Mouse (Mus musculus): ENCODE results near the gene Gm49342.
"Not testable (repeated sequence)": the region's sequence is repeated elsewhere in the genome, so short reads cannot be mapped to it uniquely, and the experiment has no call there.

Gm49342 gene

DNA sequence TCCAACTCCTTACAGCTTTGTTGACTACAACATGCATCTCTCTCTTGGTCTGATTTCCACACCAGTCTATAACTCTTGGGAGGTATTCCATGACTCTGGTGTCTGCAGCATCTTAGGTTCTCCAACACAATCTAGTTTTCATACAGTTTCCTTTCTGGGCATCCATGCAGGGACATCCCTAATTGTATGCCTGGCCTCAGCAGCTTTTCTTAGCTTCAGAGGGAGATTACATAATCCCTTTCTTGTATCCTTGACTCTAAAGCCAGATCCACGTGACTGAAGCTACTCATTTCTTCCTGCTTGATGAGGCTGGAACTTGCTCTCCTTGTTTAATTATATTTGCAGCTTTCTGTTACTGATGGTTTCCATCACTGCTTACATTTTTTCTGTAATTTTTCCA lies 7.7 kb upstream of the Gm49342 start:
- DNase-seq (ENCODE audit: low spot score): peak; percentile 2

DNA sequence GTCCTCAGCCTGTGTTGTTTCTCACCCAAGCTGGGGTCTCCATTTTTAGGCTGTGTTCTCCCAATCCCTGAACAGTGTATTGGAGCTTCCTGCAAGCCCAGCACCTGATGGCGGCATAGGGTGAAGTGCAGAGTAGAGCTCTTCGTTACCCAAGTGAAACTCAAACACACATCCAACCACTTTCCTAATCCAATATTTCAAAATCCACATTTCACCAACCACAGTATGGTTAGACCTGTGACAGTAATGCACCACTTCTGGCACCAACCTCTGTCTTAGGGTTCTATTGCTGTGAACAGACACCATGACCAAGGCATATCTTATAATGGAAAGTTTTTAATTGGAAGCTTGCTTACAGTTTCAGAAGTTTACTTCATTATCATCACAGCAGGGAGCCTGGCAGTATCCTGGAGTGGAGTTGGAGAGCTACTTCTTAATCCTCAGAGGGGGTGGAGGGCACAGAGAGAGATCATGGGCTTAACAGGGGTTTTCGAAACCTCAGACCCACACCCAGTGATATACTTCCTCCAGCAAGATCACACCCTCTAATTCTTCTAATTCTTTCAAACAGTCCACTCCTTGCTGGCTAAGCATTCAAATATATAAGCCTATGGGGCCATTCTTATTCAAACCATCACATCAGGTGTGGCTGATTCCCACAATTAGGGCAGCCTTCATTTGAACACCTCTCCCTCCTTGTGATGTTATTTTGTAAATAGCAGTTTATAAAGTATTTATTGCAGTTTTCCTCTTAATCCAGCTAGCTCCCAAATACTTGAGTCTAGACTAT lies 6.0 kb upstream of the Gm49342 start:
- no peak for DNase-seq (ENCODE audit: low spot score)

DNA sequence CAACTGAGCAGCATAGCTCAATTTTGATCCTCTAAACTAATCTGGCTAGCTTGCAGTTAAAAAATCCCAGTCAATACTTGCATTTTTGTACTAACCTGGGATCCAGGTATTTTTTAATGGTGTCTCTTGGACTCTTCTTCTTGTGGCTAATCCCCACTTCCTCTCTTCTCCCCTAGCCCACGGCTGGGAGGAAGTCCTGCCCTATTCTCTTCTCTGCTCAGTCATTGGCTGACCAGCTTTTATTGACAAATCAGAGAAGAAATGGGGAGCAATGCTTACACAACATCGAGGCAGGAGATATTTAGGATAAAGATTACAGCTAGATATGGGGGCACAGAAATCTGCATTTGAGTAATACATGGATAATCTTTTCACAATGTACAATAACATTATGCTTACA lies 5.4 kb upstream of the Gm49342 start:
- no peak for DNase-seq (ENCODE audit: low spot score)

DNA sequence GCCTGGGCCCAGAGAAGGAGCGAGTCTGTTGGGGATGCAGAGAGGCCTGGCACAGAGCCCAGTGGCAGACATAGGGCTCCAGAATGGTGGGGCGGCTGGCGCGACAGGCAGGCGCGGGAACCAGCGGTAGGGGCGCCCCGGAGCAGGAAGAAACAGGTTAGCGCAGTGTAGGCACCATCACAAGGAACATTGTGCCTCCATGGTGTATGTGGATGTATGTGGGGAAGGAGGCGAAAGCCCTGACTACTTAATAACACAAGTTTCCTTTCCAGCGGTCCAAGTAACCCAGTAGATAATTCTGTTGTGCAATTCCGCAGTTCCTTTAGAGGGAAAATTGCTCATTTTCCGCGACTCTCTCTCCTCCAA lies 334 bp downstream of the Gm49342 start:
- peak; percentile 60 for DNase-seq (ENCODE audit: low spot score)

DNA sequence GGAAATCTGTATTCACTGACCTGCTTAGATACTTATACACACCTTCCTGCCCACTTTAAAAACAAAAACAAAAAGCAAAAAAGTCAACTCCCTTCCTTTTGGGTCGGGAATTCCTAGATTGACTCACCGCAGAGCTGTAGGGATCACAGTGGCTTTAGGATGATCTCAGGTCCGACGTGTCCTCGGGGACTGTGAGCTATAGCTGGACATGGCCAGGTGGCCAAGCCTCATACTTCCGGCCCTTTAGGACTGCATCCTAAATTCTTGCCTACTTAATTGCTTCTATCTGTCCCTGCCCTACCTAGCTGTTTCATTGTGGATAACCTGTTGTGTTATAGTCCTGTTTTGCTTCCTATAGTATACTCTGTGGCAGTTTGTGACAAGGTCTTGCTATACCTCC lies 764 bp downstream of the Gm49342 start:
- DNase-seq (ENCODE audit: low spot score): not testable (repeated sequence)

DNA sequence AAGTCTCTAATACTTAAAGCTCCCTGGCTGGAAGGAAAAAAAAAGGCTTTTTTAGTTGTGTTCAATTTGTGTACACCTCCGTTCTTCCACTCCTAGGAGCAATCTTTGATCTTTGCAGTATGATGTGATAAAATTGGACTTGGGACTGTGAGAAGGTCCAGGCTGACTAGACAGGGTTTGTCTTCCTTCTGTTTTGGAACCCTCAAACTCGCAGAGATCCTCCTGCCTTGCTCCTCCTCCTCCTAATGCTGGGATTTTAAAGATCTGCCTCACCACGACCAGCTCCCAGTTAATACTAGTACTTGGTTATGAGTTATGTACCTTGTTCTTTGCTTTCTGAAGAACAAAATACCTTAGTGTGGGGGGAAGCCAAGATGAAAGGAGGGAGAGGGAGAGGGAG lies 1.2 kb downstream of the Gm49342 start:
- peak; percentile 9 for DNase-seq (ENCODE audit: low spot score)

DNA sequence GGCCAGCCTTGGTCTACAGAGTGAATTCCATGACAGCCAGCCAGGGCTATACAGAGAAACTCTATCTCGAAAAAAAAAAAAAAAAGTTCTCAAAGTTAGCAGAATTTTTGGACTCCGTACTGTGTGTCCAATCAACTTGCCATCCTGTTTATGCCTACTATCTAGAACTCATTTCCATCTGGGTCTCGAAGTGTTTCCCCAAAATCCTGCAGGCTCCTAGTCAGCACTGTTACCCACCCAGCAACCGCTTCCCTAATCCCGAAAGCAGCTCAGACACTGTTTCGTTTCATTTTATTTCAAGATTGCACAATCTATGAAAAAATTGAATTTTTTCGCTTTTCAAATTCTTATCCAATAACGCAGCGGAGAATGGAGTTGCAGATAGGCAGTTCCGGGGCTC lies 11.2 kb downstream of the Gm49342 start:
- no peak for DNase-seq (ENCODE audit: low spot score)

DNA sequence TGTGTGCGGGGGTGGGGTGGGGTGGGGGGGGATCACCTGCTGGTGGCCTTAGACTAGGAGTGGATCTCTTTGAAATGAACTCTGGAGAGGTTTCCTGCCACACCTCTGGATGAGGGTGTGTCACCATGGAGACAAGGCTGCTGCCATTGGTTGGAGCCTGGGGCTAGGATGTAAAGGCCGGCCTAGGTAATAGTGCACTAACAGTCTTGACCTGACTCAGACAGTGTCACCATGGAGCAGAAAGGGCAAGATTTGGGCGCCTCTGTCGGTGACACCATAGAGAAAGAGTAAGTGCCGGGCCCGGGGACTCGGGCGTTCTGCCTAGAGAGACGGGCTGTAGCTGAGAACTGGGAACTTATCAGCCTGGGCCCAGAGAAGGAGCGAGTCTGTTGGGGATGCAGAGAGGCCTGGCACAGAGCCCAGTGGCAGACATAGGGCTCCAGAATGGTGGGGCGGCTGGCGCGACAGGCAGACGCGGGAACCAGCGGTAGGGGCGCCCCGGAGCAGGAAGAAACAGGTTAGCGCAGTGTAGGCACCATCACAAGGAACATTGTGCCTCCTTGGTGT lies 11.7 kb downstream of the Gm49342 start, which contains the start of gene Pnp2:
Gene Pnp2 (plus strand): TSS at position 51 of the 567 bp plus-strand sequence.
- DNase-seq (ENCODE audit: low spot score): not testable (repeated sequence)

DNA sequence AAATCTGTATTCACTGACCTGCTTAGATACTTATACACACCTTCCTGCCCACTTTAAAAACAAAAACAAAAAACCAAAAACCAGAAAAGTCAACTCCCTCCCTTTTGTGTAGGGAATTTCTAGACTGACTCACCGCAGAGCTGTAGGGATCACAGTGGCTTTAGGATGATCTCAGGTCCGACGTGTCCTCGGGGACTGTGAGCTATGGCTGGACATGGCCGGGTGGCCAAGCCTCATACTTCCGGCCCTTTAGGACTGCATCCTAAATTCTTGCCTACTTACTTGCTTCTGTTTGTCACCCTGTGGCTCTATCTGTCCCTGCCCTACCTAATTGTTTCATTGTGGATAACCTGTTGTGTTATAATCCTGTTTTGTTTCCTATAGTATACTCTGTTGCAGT lies 12.4 kb downstream of the Gm49342 start:
- not testable (repeated sequence) for DNase-seq (ENCODE audit: low spot score)

DNA sequence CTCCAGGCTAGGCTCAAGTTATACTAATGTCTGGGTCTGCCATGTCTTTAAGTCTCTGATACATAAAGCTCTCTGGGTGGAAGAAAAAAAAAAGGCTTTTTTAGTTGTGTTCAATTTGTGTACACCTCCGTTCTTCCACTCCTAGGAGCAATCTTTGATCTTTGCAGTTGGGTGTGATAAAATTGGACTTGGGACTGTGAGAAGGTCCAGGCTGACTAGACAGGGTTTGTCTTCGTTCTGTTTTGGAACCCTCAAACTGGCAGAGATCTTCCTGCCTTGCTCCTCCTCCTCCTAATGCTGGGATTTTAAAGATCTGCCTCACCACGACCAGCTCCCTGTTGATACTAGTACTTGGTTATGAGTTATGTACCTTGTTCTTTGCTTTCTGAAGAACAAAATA lies 12.8 kb downstream of the Gm49342 start:
- not testable (repeated sequence) for DNase-seq (ENCODE audit: low spot score)

DNA sequence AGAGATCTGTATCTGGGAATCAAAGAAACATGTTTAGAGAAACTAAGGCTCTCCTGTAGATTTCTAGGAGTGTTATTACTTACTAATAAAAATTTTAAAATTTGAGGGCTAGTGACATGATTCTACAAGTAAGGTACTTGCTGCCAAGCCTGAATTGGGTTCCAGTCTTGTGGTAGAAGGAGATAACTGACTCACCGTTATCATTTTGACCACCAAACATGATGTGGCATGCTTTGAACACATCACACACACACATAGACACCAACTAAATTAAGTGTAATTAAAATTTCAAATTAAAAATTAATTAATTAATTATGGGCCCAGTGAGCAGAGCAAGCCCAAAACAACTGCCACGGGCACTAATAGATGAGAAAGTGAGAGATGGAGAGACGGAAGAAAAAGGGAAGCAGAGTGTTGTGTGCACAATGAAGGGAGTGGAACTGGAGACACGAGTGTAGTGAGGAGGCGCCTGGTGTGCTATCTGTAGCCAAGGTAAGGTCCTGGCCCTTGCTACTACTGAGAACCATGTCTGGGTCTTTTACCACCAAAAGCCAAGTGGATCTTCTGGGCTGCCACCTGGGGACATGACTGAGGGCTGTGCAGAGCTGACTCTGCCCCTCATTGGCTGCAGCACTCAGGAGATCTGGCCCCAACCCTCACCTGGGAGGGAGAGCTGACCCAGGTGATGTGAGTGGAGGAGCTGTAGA lies 14.1 kb downstream of the Gm49342 start:
- not testable (repeated sequence) for DNase-seq (ENCODE audit: low spot score)

DNA sequence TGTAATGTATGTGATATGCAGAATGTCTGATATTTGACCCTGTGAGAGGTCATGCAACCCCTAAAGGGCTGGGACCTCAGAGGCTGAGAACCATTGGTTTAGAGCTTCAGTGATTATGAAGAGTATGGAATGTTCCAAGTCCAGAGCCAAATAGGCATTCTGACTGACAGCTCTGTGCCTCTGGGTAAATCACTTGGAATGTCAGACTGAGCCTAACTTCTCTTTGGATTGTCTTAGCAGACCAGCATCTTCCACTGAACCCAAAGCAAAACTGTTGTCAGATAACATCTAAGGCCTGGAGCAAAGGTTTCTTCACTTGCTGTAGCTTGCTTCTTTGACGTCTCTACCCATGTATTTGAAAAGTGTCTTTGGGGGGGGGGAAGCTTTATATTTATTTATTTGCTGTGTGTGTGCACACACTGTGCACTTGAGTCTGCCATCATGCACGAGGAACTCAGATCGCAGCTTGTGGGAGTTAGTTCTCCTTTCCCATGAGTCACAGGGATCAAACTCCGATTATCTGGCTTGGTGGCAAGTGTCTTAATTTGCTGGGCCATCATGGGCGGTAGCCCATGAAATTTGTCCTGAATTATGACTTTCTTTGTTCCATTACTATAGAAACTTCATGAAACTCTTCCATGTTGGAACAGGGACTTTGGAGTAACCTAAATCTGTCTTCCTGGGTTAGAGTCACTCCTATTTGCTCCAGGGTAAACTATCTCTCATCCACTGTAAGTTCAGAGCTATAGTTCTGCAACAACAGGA lies 24.1 kb downstream of the Gm49342 start:
- peak; percentile 55 for DNase-seq (ENCODE audit: low spot score)

DNA sequence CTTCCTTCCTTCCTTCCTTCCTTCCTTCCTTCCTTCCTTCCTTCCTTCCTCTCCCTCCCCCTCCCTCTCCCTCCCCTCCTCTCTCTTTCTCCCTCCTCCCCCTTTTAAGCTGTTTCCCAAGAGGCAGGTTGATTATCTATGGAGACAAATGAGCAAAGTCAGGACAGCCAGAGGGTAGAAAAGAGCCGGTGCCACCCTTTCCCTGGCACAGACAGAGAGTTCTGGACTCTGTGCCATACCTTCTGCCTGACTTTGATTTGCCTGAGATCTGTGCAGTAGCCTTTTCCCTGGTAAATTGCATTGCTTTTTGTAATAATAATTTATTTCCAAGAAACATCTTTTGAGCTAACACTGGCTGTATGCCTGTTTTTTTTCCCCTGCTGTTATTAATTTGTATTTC lies 24.7 kb downstream of the Gm49342 start:
- peak; percentile 22 for DNase-seq (ENCODE audit: low spot score)

DNA sequence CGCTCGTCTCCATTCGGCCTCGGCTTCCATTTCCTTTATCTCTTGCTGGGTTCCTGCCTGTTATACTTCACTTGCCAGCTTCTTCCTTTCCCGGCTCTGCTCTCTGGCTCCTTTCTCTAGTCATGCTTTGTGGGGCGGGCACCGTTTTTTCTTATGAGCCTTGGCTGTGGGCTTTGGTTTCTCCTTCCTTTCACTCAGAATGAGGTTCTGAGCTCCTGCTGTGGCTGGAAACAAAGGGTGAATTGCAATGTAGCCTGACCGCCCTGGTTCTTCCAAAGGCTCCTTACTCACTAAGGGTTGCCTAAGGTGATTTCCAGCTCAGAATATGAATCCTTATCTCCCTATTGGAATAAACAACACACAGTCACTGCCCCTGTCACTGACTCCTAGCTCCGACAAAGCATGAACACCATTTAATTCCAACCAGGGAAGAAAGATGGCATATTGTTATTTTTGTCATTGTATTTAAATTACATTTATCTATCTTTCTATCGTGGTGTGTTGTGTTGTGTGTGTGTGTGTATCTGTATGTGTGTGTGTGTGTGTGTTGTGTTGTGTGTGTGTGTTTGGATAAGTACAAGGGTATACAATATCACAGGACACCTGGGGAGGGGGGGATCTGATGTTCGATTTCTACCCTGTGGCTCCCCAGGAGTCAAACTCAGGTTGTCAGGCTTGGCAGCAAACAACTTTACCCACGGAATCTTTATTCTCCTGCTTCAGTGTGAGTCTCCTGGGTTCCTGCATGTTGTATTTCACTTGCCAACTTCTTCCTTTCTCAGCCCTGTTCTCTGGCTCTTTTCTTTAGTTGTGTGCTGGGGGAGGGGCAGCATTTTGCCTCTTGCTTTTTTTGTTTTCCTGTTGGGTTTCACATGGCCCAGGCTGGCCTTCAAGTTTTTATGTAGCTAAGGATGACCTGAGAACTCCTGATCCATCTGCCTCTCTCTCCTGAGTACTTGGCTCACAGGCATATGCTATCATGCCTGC lies 25.5 kb downstream of the Gm49342 start:
- DNase-seq (ENCODE audit: low spot score): peak; percentile 41

DNA sequence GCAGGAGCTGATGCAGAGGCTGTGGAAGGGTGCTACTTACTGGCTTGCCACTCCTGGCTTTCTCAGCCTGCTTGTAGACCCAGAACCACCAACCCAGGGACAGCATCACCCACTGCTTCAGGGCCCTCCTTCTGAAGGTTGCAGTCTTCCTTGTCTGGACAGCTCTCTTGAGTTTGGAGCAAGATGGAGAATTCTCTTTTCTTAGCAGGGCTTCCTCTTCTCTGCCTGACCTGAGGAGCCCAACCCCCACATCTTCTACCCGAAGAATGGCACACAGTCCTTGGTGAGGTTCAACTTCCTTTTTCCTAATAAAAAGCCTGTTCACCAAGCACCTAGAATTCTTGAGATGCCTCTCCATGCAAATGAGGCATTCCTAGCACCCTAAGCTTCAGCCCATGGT lies 26.5 kb downstream of the Gm49342 start:
- DNase-seq (ENCODE audit: low spot score): no peak

DNA sequence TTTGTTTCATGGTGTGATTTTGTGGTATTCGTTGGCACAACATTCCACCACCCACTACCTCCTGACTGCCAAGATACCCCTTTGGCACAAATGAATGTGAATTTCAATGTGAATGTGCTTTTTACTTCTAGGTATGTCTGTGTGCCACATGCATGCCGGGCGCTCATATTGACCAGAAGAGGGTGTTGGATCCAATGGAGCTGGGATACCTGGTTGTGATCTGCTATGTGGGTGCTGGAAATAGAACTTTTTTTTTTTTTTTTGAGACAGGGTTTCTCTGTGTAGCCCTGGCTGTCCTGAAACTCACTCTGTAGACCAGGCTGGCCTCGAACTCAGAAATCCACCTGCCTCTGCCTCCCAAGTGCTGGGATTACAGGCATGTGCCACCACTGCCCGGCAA lies 28.7 kb downstream of the Gm49342 start:
- peak; percentile 2 for DNase-seq (ENCODE audit: low spot score)

DNA sequence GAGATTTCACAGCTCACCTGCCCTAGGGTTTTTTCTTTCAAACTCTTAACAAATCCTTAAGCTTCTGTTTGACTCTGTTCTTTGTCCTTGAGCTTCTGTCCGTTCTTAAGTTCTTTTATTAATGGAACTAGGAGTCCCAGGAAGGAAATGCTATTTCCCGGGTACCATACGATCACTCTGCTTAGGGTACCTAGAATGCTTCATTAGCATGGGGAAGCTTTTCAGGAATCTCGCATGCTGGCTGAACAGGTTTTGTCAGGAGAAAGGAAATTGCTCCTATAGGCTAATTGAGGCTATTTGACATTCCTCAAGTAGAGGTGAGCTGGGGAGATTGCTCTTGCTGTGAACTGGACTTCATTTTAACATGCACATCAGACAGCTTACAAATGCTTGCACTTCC lies 29.4 kb downstream of the Gm49342 start:
- DNase-seq (ENCODE audit: low spot score): no peak

DNA sequence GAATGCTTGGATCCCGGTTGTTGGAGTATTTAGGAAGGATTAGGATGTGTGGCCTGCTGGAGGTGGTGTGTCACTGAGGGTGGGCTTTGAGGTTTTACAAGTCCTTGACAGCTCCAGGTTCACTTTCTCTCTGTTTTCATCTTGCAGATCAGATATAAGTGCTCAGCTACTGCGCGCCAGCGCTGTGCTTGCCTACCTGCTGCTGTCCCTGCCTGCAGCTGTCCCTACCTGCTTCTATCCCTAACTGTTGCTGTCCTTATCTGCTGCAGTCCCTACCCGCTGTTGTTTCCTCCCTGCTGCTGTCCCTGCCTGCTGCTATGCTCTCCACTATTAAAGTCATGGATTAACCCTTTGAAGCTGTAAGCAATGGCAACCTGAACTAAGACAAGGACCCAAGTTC lies 30.7 kb downstream of the Gm49342 start:
- DNase-seq (ENCODE audit: low spot score): no peak

DNA sequence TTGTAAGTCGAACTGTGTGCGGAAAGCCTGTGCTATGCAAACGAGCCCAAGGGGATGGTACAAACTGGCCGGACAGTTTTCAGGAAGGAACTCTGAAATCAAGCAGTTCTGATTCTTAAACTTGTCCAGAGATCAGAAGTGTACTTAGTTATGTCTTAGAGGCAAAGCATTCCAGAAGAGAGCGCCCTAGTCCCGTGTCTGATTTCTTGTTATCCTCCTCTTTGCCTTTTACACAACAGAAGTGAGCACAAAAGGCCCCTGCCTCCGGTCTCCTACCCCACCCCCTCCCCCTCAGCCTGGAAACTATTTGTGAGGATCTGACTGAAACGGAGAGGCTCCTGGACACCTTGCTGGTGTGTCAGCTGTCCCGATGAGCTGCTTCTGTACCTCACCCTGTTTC lies 32.4 kb downstream of the Gm49342 start:
- no peak for DNase-seq (ENCODE audit: low spot score)

DNA sequence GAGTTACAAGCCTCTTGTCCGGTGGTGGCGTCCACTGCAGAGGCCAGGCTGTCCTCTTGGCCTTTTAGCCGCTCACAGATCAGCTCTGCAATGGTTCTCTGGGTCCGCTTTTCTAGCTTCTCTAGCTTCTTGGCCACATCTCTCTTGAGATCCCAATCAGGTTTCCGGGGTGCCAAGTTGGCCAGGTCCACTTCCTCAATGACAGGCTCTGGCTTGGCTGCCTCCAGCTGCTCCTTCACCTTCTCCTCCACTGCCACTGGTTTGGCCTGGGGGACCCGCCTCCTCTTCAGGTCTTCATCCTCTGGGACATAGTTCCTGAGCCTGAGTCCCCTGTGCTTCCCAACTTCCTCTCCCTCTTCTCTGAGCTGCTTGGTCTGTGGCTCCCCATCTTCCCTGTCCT lies 34.1 kb downstream of the Gm49342 start:
- not testable (repeated sequence) for DNase-seq (ENCODE audit: low spot score)

DNA sequence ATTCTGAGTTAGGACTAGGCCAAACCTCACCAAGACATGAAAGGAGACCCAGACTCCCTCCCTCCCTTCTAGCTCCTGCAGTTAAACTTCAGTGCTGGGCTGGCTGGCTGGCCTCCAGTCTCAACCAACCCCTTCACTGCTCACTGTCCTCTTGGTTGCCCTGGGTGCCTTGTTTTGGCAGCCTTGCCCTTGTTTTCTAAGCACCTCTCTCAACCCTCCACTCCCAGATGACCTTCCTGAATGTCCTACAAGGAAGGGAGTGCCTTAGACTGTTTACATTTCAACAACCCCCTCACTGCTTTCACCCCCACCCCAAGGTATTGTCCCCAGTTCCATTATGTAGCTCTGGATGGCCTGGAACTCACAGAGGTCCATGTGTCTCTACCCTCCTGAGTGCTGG lies 35.3 kb downstream of the Gm49342 start:
- DNase-seq (ENCODE audit: low spot score): no peak

All from adipocyte (in vitro differentiated cells).